Mouse (Mus musculus) urinary bladder, adult 18-20 months (tissue): ENCODE results near the gene Brd3os.

Experiments used
- DNase-seq, 2 experiments: peaks; one replicate each; pipeline ENCODE4 v3.0.0; 2022; ENCODE audit warnings: low spot score in 2 of 2, mixed read lengths in 2 of 2

Gene Brd3os

DNA sequence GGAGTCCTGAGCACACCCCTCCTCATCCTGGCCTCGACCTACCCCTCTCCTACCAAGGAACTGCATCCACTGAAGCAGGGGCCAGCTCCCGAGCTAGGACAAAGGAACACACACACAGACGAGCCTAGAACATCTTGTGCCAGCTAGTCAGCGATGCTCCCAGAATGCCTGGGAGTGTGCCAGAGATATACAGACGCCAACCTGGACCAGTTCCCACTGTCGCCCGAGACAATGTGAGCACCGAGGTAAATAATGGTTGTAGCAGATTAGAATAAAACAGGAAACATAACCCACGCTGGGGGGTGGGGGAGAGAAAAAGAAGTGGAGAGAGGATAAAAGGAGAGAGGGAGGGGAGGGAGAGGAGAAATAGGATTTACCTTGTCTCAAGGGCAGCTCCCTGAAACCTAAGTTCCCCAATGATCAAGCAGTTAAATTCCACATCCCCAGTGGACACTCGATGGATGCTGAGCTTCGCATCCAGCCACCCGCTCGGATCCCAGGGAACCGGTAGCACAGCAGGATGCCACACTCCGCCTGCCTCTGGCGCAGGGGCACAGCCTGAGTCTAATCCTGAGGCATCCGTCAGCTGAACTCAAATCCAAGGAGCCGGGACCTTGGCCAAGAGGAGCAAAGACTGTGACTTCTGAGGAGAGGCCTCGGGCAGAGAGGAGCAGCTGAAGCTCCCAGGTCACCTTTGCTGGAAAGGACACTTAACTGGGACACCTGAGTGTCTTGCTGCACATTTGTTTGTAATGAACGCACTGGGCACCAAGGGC, 20.6 kb upstream of the Brd3os start:
- no peak for DNase-seq

DNA sequence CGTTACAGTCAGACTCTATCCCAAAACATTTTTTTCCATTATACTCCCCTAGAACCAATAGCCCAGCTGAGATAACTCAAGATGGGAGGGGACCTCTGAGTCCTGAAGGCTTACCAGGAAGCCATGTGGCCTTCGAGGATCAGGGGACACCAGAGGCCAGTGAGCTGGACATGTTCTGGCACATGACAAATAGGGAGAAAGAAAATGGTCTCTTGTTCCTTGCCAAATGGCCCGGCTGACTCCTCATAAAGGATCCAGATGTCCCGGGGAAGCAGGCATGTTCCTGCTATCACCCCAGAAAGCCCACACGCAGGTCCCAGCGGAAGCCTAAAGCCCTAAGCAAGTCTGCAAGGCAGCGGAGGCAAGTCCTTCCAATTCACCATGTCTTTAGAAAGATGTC, 18.5 kb upstream of the Brd3os start:
- no peak for DNase-seq

DNA sequence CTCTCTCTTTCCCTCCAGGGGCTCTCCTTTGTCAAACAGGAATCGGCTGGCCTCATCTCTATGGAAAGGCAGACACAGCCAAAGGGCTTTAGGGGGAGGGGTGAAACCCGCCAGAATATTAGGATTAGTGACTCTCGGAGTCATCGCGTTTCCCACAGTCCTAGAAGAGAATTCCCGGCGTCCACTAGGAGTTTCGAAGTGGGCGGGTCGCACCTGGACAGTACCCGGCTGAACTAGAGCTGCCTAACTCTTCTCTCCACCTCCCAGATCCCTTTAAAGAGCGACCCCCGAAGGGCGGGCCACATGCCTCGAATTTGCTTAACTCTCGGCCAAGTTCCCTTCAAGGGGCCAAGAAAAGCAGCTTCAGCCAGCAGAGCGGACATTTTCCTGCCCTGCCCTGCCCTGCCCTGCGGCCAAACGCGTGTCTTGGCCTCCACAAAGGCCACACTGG, 16.9 kb upstream of the Brd3os start:
- no peak for DNase-seq

DNA sequence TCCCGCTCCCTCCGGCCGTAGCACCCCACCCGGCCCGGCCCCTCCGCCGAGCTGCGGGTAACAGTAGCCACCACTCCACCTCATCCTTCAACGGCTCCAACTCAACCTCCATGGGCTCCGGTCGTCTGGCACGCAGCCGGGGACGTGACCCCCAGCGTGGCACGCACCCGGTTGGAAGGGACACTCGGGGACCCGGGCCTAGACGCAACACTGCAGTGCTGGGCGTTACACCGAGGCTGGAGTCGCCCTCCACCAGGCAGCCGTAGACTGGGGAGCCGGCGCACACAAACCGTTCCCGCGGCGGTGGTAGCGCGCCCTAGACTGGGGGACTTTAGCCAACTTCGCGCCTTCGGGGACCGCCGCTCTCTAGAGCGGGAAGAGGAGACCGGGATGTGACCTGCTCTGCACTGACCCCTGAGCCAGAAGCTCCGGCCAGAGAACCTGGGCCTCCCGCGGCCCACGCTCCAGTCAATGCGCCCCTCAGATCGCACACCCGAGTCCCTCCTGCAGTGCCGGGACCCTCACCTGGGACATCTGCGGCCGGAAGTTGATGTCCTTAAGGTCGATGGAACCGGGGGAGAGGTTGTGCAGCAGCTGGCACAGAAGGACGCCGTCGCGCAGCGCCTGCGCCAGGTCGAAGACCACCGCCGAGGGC, 16.2 kb upstream of the Brd3os start:
- no peak for DNase-seq

- DNase-seq: peak in 1 of 2 experiments; percentile 42
Measured at GRCm38 (mm10) chr2:27426406-27426854, 15.7 kb upstream of the Brd3os start.

DNA sequence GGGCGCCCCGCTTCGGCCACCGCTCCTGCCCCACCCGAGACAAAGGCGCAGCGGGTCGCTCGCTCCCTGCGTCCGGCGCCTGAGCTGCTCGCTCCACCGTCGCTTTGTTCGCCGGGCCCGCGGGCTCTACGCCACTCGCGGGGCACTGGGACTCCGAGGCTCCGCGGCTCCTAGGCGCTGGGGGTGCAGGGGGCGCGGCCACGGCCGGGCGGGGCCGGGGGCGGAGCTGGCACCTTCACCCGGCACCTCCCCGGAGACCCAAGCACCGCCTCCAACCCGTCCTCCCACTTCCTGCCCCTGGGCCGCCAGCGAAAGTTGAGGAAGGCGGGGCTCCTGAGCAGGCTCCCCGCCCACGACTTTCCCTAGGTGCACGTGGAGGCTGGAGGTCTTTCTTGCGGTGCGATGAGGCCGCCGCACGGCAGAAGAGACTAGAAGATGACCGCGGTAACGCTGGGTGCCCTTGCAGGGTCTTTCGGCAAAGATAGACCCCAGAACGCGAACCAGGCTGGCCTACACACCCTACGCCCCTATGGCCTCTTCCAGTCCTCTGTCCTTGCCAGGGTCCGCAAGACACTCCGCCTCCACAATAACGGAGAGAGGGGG, 15.2 kb upstream of the Brd3os start, which contains the start of gene Vav2:
Vav2 (minus strand) TSS at position 179 of the 603 bp plus-strand sequence.
- DNase-seq: peak; percentile 87 to 93

DNA sequence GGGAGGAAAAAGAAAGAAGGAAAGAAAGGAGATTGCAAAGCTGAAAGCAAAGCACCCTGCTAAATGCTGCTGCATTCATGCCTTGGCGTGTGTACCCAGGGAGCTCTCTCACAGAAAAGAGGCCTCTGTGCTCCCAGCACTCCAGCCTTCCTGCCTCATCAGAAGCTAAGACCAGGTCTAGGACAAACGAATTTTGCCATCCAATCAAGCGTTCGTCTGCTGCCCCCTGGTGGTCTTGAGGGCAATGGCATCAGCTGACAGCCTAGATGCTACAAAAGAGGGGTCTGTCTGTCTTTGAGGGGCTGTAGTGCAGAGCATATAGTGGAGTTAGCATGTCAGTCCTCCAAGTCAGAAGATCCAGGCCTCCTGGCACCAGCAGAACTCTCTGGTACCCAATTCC, 14.1 kb upstream of the Brd3os start:
- peak; percentile 74 to 77 for DNase-seq

- no peak for DNase-seq
Measured at GRCm38 (mm10) chr2:27430621-27431020, 11.5 kb upstream of the Brd3os start.

DNA sequence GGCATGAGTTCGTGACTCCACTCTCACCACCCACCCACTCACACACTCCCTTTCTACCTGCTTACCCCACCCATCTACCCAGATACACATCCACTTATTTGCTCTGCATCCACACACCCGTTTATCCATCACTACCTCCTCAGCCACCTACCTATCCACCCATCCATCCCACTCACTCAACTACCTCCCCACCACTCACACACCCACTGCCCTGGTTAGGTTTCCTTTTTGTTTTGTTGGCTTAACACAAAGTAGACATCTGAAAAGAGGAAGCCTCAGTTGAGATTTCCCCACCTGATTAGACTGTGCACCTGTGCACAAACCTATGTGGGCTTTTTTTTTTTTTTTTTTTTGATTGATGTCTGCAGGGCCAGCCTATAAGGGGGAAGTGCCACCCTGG, 9.5 kb upstream of the Brd3os start:
- no peak for DNase-seq

DNA sequence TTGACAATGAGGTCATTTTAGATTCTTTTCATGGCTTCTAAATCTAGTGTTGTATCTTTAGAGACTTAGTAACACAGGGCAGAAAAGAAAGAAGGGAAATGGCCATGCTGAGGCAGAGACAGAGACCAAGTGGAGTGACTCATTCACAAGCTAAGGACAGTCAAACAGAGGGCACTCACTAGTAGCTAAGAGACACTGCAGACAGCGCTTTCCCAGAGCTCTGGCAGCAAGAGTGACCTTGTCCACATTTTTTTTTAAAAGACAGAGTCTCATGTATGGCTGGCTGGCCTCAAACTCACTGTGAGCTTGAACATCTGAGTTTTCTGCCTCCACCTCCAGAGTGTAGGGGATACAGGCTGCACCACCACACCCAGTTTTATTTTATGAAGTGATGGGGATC, 4.2 kb upstream of the Brd3os start:
- no peak for DNase-seq

DNA sequence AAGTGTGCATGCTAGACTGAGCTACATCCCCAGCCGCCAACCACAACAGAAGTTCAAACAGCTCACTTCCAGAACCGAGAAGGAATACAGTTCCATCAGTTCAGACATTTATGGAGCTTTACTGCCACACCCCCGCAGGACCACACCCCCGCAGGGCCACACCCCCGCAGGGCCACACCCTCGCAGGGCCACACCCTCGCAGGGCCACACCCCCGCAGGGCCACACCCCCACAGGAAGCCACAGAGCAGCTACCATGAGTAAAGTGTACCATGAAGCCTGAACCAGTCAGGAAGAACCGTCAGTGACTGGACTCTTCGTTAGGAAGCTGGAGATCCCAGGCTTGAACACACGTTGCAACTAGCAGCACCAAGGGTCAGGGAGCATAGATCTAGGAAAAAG, 3.8 kb upstream of the Brd3os start:
- no peak for DNase-seq

GRCm38 (mm10) chr2:27442708-27443449, 755 bp downstream of the Brd3os start:
- DNase-seq: no peak

GRCm38 (mm10) chr2:27443450-27443708, 1.3 kb downstream of the Brd3os start:
- DNase-seq: no peak

- no peak for DNase-seq
Measured at GRCm38 (mm10) chr2:27445910-27446309, 3.8 kb downstream of the Brd3os start.

DNA sequence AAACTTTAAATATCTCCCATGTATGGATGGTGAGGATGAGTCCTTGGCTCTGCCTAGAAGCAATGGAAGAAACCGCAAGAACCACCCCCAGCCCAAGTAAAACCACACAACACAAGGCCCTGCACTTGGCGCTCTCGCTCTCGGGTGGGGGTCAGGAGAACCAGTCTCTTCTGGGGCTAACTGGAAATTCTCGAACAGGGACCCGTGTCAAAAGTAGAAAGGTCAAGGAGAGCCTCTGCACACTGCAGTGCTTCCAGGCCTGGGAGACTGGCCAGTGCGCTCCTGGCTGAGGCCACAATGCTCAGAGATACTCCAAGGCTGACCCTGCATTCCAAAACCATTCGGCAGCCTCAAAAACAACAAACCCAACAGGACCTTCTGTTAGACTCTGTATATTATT, 4.7 kb downstream of the Brd3os start:
- DNase-seq: no peak

- DNase-seq: no peak
Measured at GRCm38 (mm10) chr2:27447782-27448181, 5.7 kb downstream of the Brd3os start.

DNA sequence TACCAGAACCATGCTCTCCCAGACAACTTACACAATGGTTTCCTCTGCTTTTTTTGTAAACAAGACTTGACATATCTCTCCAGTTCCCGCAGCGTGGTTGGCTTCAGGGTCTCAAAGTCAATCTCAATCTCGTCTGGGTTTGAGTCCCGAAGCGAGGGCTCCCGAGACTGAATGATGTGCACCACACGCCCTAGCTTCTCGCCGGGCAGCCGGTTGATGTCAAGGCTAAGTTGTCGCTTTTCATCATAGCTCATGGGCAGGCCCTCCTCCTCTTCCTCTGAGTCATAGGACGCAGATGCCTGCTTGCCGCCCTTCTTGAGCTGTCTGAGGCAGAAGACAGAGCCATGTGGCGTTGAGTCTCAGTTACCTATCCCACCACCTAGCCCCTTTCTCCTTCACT, 8.1 kb downstream of the Brd3os start:
- DNase-seq: no peak

GRCm38 (mm10) chr2:27459735-27460134, 17.6 kb downstream of the Brd3os start:
- DNase-seq: no peak

DNA sequence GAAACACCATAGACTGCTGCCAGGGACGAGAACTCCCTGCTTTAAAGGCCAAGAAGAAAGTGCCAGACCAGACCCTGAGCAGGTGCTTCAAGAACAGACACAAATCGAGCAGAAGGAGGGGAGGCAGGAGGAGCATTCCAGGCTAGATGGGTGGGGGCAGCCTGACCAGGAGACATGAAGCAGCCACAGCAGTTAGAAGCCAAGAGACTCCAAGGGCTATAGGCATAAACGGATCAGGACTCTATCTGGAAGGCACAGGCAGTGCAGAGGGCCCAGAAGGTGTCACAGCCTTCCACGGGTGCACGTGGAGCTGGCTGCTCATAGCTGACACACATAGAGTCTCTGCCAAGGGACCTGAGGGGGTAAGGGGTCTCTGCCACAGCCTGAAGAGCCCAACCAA, 18.0 kb downstream of the Brd3os start:
- DNase-seq: no peak

GRCm38 (mm10) chr2:27460651-27461050, 18.5 kb downstream of the Brd3os start:
- DNase-seq: no peak

GRCm38 (mm10) chr2:27461881-27462660, 19.9 kb downstream of the Brd3os start:
- no peak for DNase-seq

DNA sequence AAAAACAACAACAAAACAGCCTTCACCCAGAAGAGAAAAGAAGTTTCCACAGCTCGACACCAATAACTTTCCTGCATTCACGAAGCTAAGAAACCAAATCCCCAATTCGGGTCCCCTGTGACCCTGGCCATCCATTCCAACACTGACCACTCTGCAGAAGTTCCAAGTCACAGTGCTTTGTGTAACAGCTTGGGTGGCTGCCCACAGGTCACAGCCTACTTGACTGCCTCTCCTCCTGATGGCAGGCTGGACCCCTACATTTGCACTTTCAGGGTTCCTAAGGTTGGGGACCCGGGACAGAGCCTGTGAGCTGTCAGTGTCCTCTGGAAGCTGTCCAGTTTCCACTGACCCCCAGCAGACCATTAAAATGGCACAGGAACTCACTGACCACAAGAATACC, 20.8 kb downstream of the Brd3os start:
- DNase-seq: no peak
